Mouse (Mus musculus) gastrocnemius, adult 8-10 months (tissue): ENCODE results near the gene Rab15. TPM values are rescaled to one million over a fixed set of nuclear protein-coding genes. Genes with fewer than 3 reads are reported as not detected.
A peak's percentile ranks its signal among the peaks of the same experiment; 100 is the strongest.
"Not testable (repeated sequence)": the region's sequence is repeated elsewhere in the genome, so short reads cannot be mapped to it uniquely, and the experiment has no call there.

Source experiments
- DNase-seq, 2 experiments: peaks; one replicate each; pipeline ENCODE4 v3.0.0; 2022; ENCODE audit warnings: low spot score in 2 of 2
- total RNA-seq, 4 experiments: library from RNA; stranded (reverse); gene quantifications; 2 replicates each; pipeline ENCODE4 v1.2.4; 2022

Rab15 gene
- total RNA-seq, result 1 to 10 TPM in 3 of 4 experiments, under 1 TPM in 1; 0.92 to 2.6 (median 1.6) TPM

GRCm38 (mm10) chr12:76822651-76823041 lies at the start of gene Rab15:
TSS of gene Rab15 (minus strand) at chr12:76822908.
- DNase-seq, result no peak

GRCm38 (mm10) chr12:76869561-76869960 lies 46.9 kb upstream of the Rab15 start:
- no peak for DNase-seq

GRCm38 (mm10) chr12:76868463-76869198 lies 45.9 kb upstream of the Rab15 start:
- DNase-seq, result no peak

- DNase-seq, result no peak
Observed at GRCm38 (mm10) chr12:76867586-76868280, 45.0 kb upstream of the Rab15 start.

GRCm38 (mm10) chr12:76865266-76865665 lies 42.6 kb upstream of the Rab15 start:
- DNase-seq, result no peak

- no peak for DNase-seq
Observed at GRCm38 (mm10) chr12:76863651-76864050, 40.9 kb upstream of the Rab15 start.

GRCm38 (mm10) chr12:76858788-76859187 lies 36.1 kb upstream of the Rab15 start:
- DNase-seq, result not testable (repeated sequence)

GRCm38 (mm10) chr12:76857087-76857486 lies 34.4 kb upstream of the Rab15 start:
- no peak for DNase-seq

GRCm38 (mm10) chr12:76853378-76854142 lies 30.9 kb upstream of the Rab15 start:
- DNase-seq, result no peak

GRCm38 (mm10) chr12:76852419-76852818 lies 29.7 kb upstream of the Rab15 start:
- DNase-seq, result no peak

- DNase-seq, result no peak
Observed at GRCm38 (mm10) chr12:76844346-76845061, 21.8 kb upstream of the Rab15 start.

- DNase-seq, result no peak
Observed at GRCm38 (mm10) chr12:76840081-76840480, 17.4 kb upstream of the Rab15 start.

GRCm38 (mm10) chr12:76839298-76839697 lies 16.6 kb upstream of the Rab15 start:
- DNase-seq, result no peak

- DNase-seq, result no peak
Observed at GRCm38 (mm10) chr12:76837844-76838650, 15.3 kb upstream of the Rab15 start.

GRCm38 (mm10) chr12:76837101-76837843 lies 14.6 kb upstream of the Rab15 start:
- DNase-seq, result peak; percentile 98 to 99

- no peak for DNase-seq
Observed at GRCm38 (mm10) chr12:76832704-76833103, 10.0 kb upstream of the Rab15 start.

GRCm38 (mm10) chr12:76825283-76825682 lies 2.6 kb upstream of the Rab15 start:
- no peak for DNase-seq

- no peak for DNase-seq
Observed at GRCm38 (mm10) chr12:76822002-76822650, 582 bp downstream of the Rab15 start.

- DNase-seq, result no peak
Observed at GRCm38 (mm10) chr12:76820615-76821014, 2.1 kb downstream of the Rab15 start.
